Mouse (Mus musculus) heart, postnatal 0 days (tissue): ENCODE results near the gene Slc26a11. TPM values are rescaled to one million over a fixed set of nuclear protein-coding genes. Genes with fewer than 3 reads are reported as not detected.

Experiments used
- ATAC-seq: fragments of 200-750 bp; cut with Nextera tagmentation; 2 replicates; pipeline ENCODE4 v1.8.0; 2017; ENCODE audit warnings: low read depth, moderate number of reproducible peaks, moderate library complexity; ENCODE audit not compliant: insufficient read depth
- DNase-seq: peaks from one replicate; pipeline ENCODE4 v3.0.0-alpha.2; 2016; ENCODE audit warnings: low spot score
- H3K27ac ChIP-seq: fragments of 300-500 bp; sonication (generic); 2 replicates; pipeline ENCODE4 v1.5.1; 2014; ENCODE audit warnings: low read depth, mild to moderate bottlenecking
- H3K27me3 ChIP-seq: fragments of 300-500 bp; sonication (generic); 2 replicates; pipeline ENCODE4 v1.6.1; 2014; ENCODE audit warnings: low read length, mixed read lengths; ENCODE audit not compliant: control insufficient read depth, insufficient read depth
- H3K36me3 ChIP-seq: fragments of 300-500 bp; sonication (generic); replicated peaks from 2 replicates; pipeline ENCODE4 v1.6.1; 2014; ENCODE audit warnings: low read length, mixed read lengths; ENCODE audit not compliant: control insufficient read depth, insufficient read depth
- H3K4me1 ChIP-seq: fragments of 300-500 bp; sonication (generic); 2 replicates; pipeline ENCODE4 v1.6.1; 2014; ENCODE audit warnings: antibody characterized with exemption; ENCODE audit not compliant: control insufficient read depth, insufficient read depth
- H3K4me2 ChIP-seq: fragments of 300-500 bp; sonication (generic); 2 replicates; pipeline ENCODE4 v1.6.1; 2014; ENCODE audit warnings: low read depth, mild to moderate bottlenecking, low read length, moderate library complexity
- H3K4me3 ChIP-seq: fragments of 300-500 bp; sonication (generic); 2 replicates; pipeline ENCODE4 v1.5.1; 2014; ENCODE audit warnings: low read depth, low read length
- H3K9ac ChIP-seq: fragments of 300-500 bp; sonication (generic); replicated peaks from 2 replicates; pipeline ENCODE4 v1.6.1; 2014; ENCODE audit warnings: low read depth, low read length, mixed read lengths
- H3K9me3 ChIP-seq: fragments of 300-500 bp; sonication (generic); replicated peaks from 2 replicates; pipeline ENCODE4 v1.6.1; 2016; ENCODE audit warnings: low read length; ENCODE audit not compliant: control insufficient read depth
- CTCF ChIP-seq: IDR thresholded peaks from 2 replicates; pipeline ENCODE4 v1.5.1; 2016; ENCODE audit warnings: antibody characterized with exemption, control low read depth, low read depth
- EP300 ChIP-seq: IDR thresholded peaks from 2 replicates; pipeline ENCODE4 v1.6.1; 2016; ENCODE audit warnings: antibody characterized with exemption, low read depth
- WGBS: fragments of 180-500 bp; shearing (Covaris S2); extraction: QIAGEN DNeasy Blood & Tissue Kit; methylation state at CpG from one replicate; pipeline ENCODE4 v1.1.7; 2014; 5-methylcytosine and 5-hydroxymethylcytosine counted together
- polyA plus RNA-seq: library from polyadenylated mRNA; unstranded; fragments of >200 nt; fragmentation: Nextera tagmentation; extraction: Ambion mirVana; gene quantifications from 2 replicates; pipeline ENCODE4 v1.2.1, GENCODE M21; 2015
- total RNA-seq: library from RNA; depleted of rRNA; stranded (reverse); fragments of >200 nt; gene quantifications from 2 replicates; pipeline ENCODE4 v1.2.3, GENCODE M21; 2014; ENCODE audit warnings: low replicate concordance

Slc26a11 gene
- total and polyA plus RNA-seq, 2 experiments from 2014 or later, result 4.0 to 5.2 TPM

DNA sequence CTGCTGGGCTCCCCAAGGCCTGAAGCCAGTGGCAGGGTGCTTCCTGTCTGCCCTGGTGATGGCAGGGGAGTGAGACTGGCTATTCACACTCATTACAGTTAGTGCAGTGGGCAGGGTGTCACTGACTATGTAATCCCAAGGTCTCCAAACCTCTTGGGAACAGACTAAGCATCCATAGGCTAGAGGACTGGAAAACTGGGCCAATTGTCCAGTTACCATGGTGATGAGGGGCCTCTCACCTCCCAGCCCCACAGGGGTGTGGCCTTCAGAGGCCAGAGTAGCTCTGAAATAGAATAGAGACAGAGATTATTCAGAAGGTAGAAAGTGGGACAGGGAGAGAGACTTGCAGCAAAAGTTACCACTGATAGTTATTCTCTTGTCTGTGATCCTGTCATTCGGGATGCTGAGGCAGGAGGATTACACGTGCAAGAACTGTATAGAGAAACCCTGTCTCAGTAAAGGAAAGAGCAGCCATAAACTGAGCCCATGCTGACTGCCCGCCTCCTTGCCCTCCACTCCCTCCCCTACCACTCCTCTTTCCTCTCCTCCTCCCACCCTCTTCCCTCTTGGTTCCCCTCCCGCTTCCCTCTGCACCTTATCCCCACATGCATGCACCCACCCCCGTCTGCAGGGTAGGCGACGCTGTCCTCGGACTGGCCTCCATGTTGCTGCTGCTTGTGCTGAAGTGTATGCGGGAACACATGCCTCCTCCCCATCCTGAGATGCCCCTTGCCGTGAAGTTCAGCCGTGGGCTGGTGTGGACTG lies 7.6 kb downstream of the Slc26a11 start:
- peak; percentile 25; the same call in 1 of the 2 replicates for ATAC-seq
- no peak overlapping the region for H3K4me2 ChIP-seq
- peaks cover 5% of the 10 kb centered on the region; the same call in 1 of the 2 replicates for H3K9me3 ChIP-seq
- no peaks in the 10 kb centered on the region for H3K4me1 ChIP-seq
- WGBS, result 33% methylated on average over 11 of the region's 11 CpGs
- H3K36me3 ChIP-seq, result peaks cover 15% of the 10 kb centered on the region; the same call in 1 of the 2 replicates
- H3K27ac ChIP-seq, result no peak overlapping the region
- no peak overlapping the region for H3K4me3 ChIP-seq
- no peaks in the 10 kb centered on the region for H3K27me3 ChIP-seq
- H3K9ac ChIP-seq, result 0 out of 2 replicates have a peak overlapping the region, but pooled peaks have one; percentile 18
- TF ChIP-seq EP300 (no peak), CTCF (no peak)
- DNase-seq, result no peak

DNA sequence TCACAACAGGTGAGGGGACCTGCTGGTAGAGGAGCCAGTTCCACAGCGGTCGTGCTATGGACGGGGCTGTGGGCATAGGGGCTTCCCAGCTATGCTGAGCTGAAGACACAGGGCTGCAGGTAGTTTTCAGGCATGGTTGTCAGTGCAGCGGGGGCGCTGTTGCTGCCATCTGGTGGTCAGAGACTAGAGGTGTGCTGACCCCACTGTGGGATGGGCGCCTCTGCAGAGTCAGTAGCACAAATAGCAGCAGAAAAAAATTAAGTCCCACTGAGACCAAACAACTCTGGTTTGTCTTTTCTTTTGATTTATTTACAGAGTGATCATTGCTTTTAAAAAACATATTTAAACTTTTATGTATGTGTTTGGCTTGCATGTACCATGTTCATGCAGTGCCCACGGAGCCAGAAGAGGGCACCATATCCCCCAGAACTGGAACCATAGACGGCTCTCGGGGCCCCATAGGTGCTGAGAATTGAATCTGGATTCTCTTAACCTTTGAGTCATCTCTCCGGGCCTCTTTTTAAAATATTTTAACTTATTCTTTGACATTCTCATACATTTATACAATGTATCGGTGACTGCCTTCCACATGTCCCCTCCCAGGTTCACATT lies 8.3 kb downstream of the Slc26a11 start:
- WGBS, result 34% methylated on average over 11 of the region's 11 CpGs
- H3K4me3 ChIP-seq, result no peak overlapping the region
- H3K9ac ChIP-seq, result no peak overlapping the region
- TF ChIP-seq EP300 (no peak), CTCF (peak; percentile 76)
- H3K27ac ChIP-seq, result no peak overlapping the region
- ATAC-seq (peak; percentile 83), DNase-seq (peak; percentile 64)
- H3K9me3 ChIP-seq, result peaks cover 5% of the 10 kb centered on the region; the same call in 1 of the 2 replicates
- no peaks in the 10 kb centered on the region for H3K4me1 ChIP-seq
- no peaks in the 10 kb centered on the region for H3K27me3 ChIP-seq
- no peak overlapping the region for H3K4me2 ChIP-seq
- peaks cover 15% of the 10 kb centered on the region for H3K36me3 ChIP-seq

GRCm38 (mm10) chr11:119375425-119375824 lies 20.1 kb downstream of the Slc26a11 start:
- H3K4me3 ChIP-seq, result no peak overlapping the region
- TF ChIP-seq CTCF (no peak), EP300 (no peak)
- no peaks in the 10 kb centered on the region for H3K27me3 ChIP-seq
- peak; percentile 37 for ATAC-seq
- no peak overlapping the region for H3K27ac ChIP-seq
- DNase-seq, result no peak
- H3K9ac ChIP-seq, result no peak overlapping the region
- no peaks in the 10 kb centered on the region for H3K9me3 ChIP-seq
- peaks cover 22% of the 10 kb centered on the region for H3K36me3 ChIP-seq
- WGBS, result 64% methylated on average over 6 of the region's 6 CpGs
- no peaks in the 10 kb centered on the region for H3K4me1 ChIP-seq
- no peak overlapping the region for H3K4me2 ChIP-seq

- no peak overlapping the region for H3K4me3 ChIP-seq
- DNase-seq (no peak), ATAC-seq (no peak)
- no peak overlapping the region for H3K27ac ChIP-seq
- no peaks in the 10 kb centered on the region for H3K4me1 ChIP-seq
- no peaks in the 10 kb centered on the region for H3K9me3 ChIP-seq
- TF ChIP-seq EP300 (no peak), CTCF (no peak)
- H3K9ac ChIP-seq, result no peak overlapping the region
- H3K27me3 ChIP-seq, result no peaks in the 10 kb centered on the region
- peaks cover 22% of the 10 kb centered on the region for H3K36me3 ChIP-seq
- no peak overlapping the region for H3K4me2 ChIP-seq
- 89% methylated on average over 11 of the region's 11 CpGs for WGBS
Measured at GRCm38 (mm10) chr11:119377326-119377725, 22.0 kb downstream of the Slc26a11 start.

- 97% methylated on average over 1 of the region's 1 CpGs for WGBS
- no peak overlapping the region for H3K4me2 ChIP-seq
- no peak overlapping the region for H3K27ac ChIP-seq
- no peak overlapping the region for H3K4me3 ChIP-seq
- H3K27me3 ChIP-seq, result no peaks in the 10 kb centered on the region
- H3K9me3 ChIP-seq, result no peaks in the 10 kb centered on the region
- ATAC-seq (0 out of 2 replicates have a peak, but pooled peaks have one; percentile 3), DNase-seq (no peak)
- peaks cover 22% of the 10 kb centered on the region for H3K36me3 ChIP-seq
- H3K9ac ChIP-seq, result no peak overlapping the region
- TF ChIP-seq CTCF, result no peak
- TF ChIP-seq EP300, result no peak
- H3K4me1 ChIP-seq, result no peaks in the 10 kb centered on the region
Measured at GRCm38 (mm10) chr11:119378551-119378950, 23.2 kb downstream of the Slc26a11 start.
